Mouse (Mus musculus) gastrocnemius, postnatal 4 days (tissue): Measurements from ENCODE around the gene Rsph4a. TPM values are rescaled to one million over a fixed set of nuclear protein-coding genes. Genes with fewer than 3 reads are reported as not detected.
A peak's percentile ranks its signal among the peaks of the same experiment; 100 is the strongest.
"Not testable (repeated sequence)": the region's sequence is repeated elsewhere in the genome, so short reads cannot be mapped to it uniquely, and the experiment has no call there.

Experiments
- DNase-seq, 2 experiments: peaks; one replicate each; pipeline ENCODE4 v3.0.0; 2021 to 2022; ENCODE audit warnings: low spot score in 2 of 2, mixed read lengths in 2 of 2
- long read RNA-seq, 2 experiments: library from polyadenylated mRNA; stranded (forward); transcript quantifications; one replicate each; pipeline ENCODE4 v2.0.0; 2021
- total RNA-seq, 2 experiments: library from RNA; stranded (reverse); gene quantifications; 2 replicates each; pipeline ENCODE4 v1.2.3; 2021

The Rsph4a gene
- total RNA-seq, result not detected
- long read RNA-seq, experiment 1, result 0 reads
- long read RNA-seq, experiment 2, result 0 reads

DNA sequence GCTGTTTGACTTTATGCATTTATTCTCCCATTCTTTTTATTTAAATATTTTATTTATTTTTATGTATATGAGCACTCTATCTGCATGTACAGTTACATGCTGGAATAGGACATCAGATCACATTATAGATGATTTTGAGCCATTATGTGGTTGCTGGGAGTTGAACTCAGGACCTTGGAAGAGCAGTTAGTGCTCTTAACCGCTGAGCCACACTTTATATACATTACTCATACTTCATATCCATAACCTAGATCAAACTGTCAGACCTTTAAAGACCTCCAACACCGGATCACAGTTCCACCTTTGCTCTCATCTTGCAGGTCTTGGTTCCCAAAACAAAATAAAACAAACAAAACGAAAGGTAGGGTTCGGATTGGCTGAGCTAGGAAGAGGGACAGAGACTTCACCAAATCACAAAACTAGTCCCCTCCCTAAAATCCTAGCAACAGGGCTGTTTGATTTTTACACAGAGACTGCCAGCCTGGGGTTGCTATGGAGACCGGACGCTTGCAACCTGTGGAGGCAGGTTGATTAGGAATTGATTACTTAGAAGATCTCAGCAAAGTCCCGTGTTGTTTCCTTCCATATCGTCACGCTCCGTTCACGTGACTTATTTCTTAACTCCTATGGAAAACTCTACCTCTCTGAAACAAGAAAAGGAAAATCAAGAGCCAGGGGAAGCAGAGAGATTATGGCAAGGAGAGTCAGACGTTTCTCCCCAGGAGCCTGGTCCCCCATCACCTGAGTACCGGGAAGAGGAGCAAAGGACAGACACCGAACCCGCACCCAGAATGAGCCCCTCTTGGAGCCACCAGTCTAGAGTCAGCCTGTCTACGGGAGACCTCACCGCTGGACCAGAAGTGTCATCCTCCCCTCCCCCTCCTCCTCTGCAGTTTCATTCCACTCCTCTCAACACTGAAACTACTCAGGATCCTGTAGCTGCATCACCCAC is at the start of gene Rsph4a:
TSS of gene Rsph4a (plus strand) at position 582 of the 952 bp plus-strand sequence.
- peak in 1 of 2 experiments; percentile 8 for DNase-seq

- no peak for DNase-seq
Measured at GRCm38 (mm10) chr10:33857421-33857820, 47.5 kb upstream of the Rsph4a start, which contains the start of gene Sult3a1. Gene Sult3a1, plus strand, starts transcription at chr10:33857721.

- no peak for DNase-seq
Measured at GRCm38 (mm10) chr10:33865994-33866393, 38.9 kb upstream of the Rsph4a start.

DNA sequence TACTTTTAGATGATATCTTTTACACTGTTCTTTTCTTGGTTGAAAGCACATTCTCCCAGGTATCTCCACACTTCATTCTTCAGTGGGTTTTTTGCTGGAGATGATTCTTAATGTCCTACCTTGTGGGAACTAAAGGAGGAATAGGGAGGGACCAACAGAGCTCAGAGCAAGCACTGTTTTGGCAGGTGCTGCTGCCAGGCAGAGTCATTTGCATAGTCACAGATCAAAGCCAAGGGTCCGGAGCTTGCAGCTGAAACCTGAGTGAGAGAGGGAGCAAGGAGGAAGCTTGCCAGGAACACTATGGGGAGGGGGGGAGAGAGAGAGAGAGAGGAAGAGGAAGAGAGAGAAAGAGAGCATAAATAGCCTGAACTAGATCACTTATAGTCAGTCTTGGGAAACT is 34.5 kb upstream of the Rsph4a start:
- no peak for DNase-seq

GRCm38 (mm10) chr10:33872672-33873398 is 32.1 kb upstream of the Rsph4a start:
- no peak for DNase-seq

GRCm38 (mm10) chr10:33882411-33882810 is 22.5 kb upstream of the Rsph4a start:
- not testable (repeated sequence) for DNase-seq

GRCm38 (mm10) chr10:33901520-33901919 is 3.4 kb upstream of the Rsph4a start:
- DNase-seq, result not testable (repeated sequence)

DNA sequence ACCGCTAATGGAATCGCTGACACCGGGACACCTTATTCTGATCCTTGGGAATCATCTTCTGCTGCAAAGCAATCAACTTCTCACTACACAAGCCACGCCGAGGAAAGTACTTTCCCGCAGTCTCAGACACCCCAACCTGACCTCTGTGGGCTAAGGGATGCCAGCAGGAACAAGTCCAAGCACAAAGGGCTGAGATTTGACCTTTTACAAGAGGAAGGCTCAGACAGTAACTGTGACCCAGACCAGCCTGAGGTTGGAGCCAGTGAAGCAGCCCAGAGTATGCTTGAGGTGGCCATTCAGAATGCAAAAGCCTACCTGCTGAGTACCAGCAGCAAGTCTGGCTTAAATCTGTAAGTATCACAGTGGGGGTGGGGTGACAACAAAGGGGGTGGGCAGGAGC is 578 bp downstream of the Rsph4a start:
- DNase-seq, result no peak

- no peak for DNase-seq
Measured at GRCm38 (mm10) chr10:33940702-33941101, 35.8 kb downstream of the Rsph4a start.

GRCm38 (mm10) chr10:33945390-33945789 is 40.5 kb downstream of the Rsph4a start:
- no peak for DNase-seq

DNA sequence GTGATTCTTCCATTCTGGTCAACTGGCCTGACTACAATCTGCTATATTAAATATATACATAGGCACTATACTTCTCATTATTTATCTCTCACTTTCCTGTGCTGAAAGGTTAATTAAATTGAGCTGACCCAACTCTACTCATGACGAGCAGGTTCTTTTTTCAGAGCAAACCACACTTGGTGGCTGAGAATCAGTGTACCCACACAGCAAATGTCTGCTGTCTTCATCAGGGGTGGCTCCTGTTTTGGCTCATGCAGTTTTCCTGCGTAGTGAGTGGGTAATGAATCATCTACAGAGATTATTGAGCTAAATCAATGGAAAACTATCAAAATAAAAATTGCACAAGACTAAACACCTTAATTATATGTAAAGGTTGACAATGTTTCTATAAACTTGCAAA is 41.4 kb downstream of the Rsph4a start:
- no peak for DNase-seq

GRCm38 (mm10) chr10:33950803-33951583 is 46.1 kb downstream of the Rsph4a start, which contains the start of gene Zup1:
Gene Zup1, minus strand, starts transcription at chr10:33951269.
- peak; percentile 53 to 80 for DNase-seq

- no peak for DNase-seq
Measured at GRCm38 (mm10) chr10:33952509-33952908, 47.6 kb downstream of the Rsph4a start.

Other genes starting within 250 kb of the Rsph4a start
- not detected for gene Sult3a2, start 118.4 kb upstream of the Rsph4a start, total RNA-seq
- not detected for gene Sult3a1, start 47.4 kb upstream of the Rsph4a start, total RNA-seq
- gene Zup1, start 46.2 kb downstream of the Rsph4a start, total RNA-seq, result 10 to 100 TPM; 10.3 to 13.4 TPM
- 10 to 100 TPM; 92.3 to 95.6 TPM for gene Rwdd1, start 114.5 kb downstream of the Rsph4a start, total RNA-seq
- not detected for gene Trappc3l, start 132.5 kb downstream of the Rsph4a start, total RNA-seq
- gene Calhm4, start 139.2 kb downstream of the Rsph4a start, total RNA-seq, result not detected
- 1 to 10 TPM in 1 of 2 experiments, under 1 TPM in 1; 0.78 to 1.0 TPM for gene Calhm5, start 191.4 kb downstream of the Rsph4a start, total RNA-seq
- under 1 TPM; 0.34 TPM for gene Calhm6, start 222.9 kb downstream of the Rsph4a start, total RNA-seq